Mouse (Mus musculus) bone marrow, adult 2 months (tissue): ENCODE measurements at regions not wholly inside any gene's neighbourhood (a gene's known extent, or its start where the extent isn't known, plus 50 kb on each side); places are given as distances from the start of the nearest gene placed in this dataset.

Experiments
- CTCF ChIP-seq: fragments of 200-500 bp; IDR thresholded peaks from 2 replicates; pipeline ENCODE4 v1.5.1; 2011; ENCODE audit warnings: low read length, control low read depth; ENCODE audit not compliant: control insufficient read depth, insufficient read depth
- POLR2A ChIP-seq: fragments of 200-500 bp; IDR thresholded peaks from 2 replicates; pipeline ENCODE4 v1.6.1; 2011; ENCODE audit warnings: low read depth, mild to moderate bottlenecking, control low read depth, low read length, borderline replicate concordance; ENCODE audit not compliant: control insufficient read depth

DNA sequence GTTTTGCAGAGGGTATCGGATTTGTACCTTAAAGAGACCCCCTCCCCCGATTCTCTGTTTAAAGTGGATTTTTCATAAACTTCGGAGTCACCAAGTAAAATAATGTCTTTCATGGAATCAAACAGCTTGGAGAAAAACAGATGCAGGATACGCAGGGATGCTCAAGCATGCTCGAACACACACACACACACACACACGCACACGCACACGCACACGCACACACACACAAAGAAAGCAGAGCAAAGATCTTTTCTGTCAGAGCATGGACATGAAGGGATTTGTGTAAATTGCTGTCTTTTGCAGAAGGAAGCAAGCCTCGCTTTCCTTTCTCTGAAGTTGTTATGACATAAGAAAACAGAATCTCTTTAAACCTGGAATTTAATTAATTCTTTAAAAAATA lies 178.2 kb downstream of the Tfap2c start:
- TF ChIP-seq CTCF (no peak), POLR2A (no peak)
